Mouse (Mus musculus): Measurements from ENCODE around the gene Dlg2. TPM values are rescaled to one million over a fixed set of nuclear protein-coding genes. Genes with fewer than 3 reads are reported as not detected.

Dlg2 gene
- total RNA-seq, 2 experiments from 2014 or later = 0.33 to 2.1 TPM

DNA sequence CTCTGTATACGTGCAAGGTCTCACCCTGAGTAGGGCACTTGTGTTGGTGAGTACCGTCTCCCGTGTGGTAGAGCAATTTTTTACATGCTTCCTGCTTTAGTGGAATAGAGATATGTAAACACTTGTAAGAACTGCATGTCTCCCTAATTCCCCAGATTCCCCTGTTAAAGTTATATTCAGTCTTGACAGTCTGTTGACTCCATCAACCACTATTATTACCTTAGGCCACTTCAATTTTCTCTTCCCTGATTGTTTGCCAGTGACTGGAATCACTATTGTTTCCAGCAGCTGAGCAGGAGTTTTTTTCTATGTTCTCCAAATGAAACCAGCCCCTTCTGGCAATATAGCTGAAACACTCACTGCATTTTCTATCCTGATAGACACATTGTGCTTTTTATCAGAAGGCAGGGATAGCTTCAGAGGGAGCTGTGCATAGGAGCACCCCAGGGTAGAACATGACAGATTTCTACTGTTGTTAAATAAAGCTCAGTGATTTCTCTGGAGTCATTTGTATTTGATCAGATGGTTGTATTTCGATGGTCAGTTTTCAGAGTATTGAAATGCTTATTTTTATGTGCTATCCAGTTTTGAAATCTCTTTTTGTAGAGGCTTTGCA is 1314.6 kb downstream of the Dlg2 start:
- ATAC-seq (replicated peaks; ENCODE audit: low FRiP score, low TSS enrichment, poor library complexity, severe bottlenecking) = no peak

GRCm38 (mm10) chr7:91806632-91807031 is 1330.2 kb downstream of the Dlg2 start:
- ATAC-seq (replicated peaks; ENCODE audit: low FRiP score, low TSS enrichment, poor library complexity, severe bottlenecking) = no peak

DNA sequence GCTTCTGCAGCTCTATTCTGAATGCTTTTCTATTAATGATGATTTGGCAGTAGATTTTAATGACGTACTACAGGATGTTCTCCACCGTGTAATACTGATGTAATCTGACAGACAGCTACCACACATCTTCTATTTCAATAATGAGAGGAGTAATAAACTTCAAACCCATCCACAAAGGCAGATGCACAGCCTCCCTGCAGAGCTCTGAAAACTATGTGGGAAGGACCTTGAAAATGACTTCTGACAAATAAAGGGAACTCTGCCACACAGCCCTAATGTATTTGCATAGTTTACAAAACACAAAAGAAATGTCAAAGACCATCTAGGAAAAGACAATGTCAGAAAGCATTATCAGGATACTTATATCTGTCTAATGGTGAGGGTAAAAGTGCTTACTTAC is 1334.3 kb downstream of the Dlg2 start:
- ATAC-seq (replicated peaks; ENCODE audit: low FRiP score, low TSS enrichment, poor library complexity, severe bottlenecking) = no peak

DNA sequence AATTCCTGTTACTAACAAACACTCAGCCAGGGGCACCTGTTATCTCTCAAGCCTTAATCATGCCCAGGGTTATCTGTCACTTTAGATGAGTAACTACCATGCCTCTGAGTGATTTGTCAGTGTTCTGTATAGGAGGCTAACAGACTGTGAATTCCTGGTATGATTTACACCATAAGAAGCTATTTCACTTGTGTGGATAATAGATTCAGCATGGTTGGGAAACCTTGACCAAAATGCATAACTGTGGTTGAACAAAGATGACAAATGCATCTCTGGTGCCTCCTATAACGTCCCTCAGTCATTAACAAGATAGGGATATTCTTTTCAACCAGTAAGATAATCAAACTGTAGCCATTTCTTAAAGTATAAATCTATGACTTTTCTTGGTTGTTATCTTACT is 1341.5 kb downstream of the Dlg2 start:
- ATAC-seq (replicated peaks; ENCODE audit: low FRiP score, low TSS enrichment, poor library complexity, severe bottlenecking) = no peak

GRCm38 (mm10) chr7:91832207-91832606 is 1355.7 kb downstream of the Dlg2 start:
- no peak for ATAC-seq (replicated peaks; ENCODE audit: low FRiP score, low TSS enrichment, poor library complexity, severe bottlenecking)

GRCm38 (mm10) chr7:91845723-91846122 is 1369.3 kb downstream of the Dlg2 start:
- no peak for ATAC-seq (replicated peaks; ENCODE audit: low FRiP score, low TSS enrichment, poor library complexity, severe bottlenecking)

GRCm38 (mm10) chr7:91849364-91849763 is 1372.9 kb downstream of the Dlg2 start:
- no peak for ATAC-seq (replicated peaks; ENCODE audit: low FRiP score, low TSS enrichment, poor library complexity, severe bottlenecking)

GRCm38 (mm10) chr7:91853653-91854052 is 1377.2 kb downstream of the Dlg2 start:
- no peak for ATAC-seq (replicated peaks; ENCODE audit: low FRiP score, low TSS enrichment, poor library complexity, severe bottlenecking)

GRCm38 (mm10) chr7:91856931-91857330 is 1380.5 kb downstream of the Dlg2 start:
- no peak for ATAC-seq (replicated peaks; ENCODE audit: low FRiP score, low TSS enrichment, poor library complexity, severe bottlenecking)

- no peak for ATAC-seq (replicated peaks; ENCODE audit: low FRiP score, low TSS enrichment, poor library complexity, severe bottlenecking)
These were observed 1386.5 kb downstream of the Dlg2 start for GRCm38 (mm10) chr7:91862806-91863531.

GRCm38 (mm10) chr7:91868919-91869318 is 1392.4 kb downstream of the Dlg2 start:
- ATAC-seq (replicated peaks; ENCODE audit: low FRiP score, low TSS enrichment, poor library complexity, severe bottlenecking) = no peak

GRCm38 (mm10) chr7:91876831-91877230 is 1400.4 kb downstream of the Dlg2 start:
- no peak for ATAC-seq (replicated peaks; ENCODE audit: low FRiP score, low TSS enrichment, poor library complexity, severe bottlenecking)

GRCm38 (mm10) chr7:91877804-91878203 is 1401.3 kb downstream of the Dlg2 start:
- ATAC-seq (replicated peaks; ENCODE audit: low FRiP score, low TSS enrichment, poor library complexity, severe bottlenecking) = no peak

- no peak for ATAC-seq (replicated peaks; ENCODE audit: low FRiP score, low TSS enrichment, poor library complexity, severe bottlenecking)
These were observed 1409.9 kb downstream of the Dlg2 start for GRCm38 (mm10) chr7:91886336-91886735.

- ATAC-seq (replicated peaks; ENCODE audit: low FRiP score, low TSS enrichment, poor library complexity, severe bottlenecking) = no peak
These were observed 1417.5 kb downstream of the Dlg2 start for GRCm38 (mm10) chr7:91893991-91894390.

DNA sequence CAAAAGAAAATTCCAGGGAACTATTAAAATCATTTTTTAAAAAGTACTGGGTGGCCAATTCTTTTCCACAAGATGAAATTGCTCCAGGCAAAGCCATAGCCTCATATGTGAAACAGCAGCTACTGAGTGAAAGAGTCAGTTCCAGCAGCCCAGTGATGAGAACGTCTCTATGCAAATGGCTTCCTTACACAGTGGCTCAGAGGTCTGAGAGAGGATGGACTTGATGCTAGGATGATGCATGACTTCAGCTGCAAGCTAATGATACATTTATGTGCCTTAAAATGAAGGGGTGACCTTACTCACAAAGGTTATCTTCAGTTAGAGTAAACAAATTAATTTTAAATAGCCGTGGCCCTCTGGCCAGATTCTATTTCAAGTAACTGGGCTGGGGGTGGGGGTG is 1420.5 kb downstream of the Dlg2 start:
- ATAC-seq (replicated peaks; ENCODE audit: low FRiP score, low TSS enrichment, poor library complexity, severe bottlenecking) = no peak

DNA sequence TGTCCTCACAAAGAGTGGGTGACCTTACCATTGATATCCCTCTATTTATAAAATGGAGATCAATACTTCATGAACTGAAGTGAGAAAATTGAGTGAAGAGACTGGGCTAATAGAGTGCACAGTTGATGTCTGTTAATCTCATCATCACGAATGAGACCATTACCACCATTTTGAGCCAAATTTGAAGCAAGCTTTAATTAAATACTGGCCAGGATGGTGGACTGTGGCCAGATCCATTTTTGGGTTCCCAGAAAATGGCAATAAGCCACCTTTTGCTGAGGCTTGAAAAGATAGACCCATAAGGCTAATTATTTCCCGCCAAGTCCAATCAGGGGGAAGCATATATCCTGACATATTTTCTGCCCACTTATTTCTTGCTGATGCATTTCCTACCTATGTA is 1421.0 kb downstream of the Dlg2 start:
- no peak for ATAC-seq (replicated peaks; ENCODE audit: low FRiP score, low TSS enrichment, poor library complexity, severe bottlenecking)

DNA sequence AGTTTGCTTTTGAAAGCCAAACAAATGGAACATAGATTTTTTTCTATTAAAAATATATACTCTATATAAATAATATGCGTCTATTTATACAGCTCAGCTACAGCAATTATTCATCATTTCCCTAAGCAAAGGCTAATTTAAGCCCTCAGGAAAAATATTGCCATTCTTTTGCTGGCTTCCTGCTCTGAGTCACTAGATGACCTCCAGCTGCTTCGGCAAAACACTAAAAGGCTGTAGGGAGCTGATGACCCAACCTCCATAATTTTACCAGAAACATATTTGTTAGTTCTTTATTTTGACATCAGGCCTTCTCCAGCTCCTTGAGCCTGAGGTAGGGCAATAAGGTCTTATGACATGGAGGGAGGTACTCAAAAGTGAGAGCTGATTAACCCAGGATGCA is 1426.0 kb downstream of the Dlg2 start:
- ATAC-seq (replicated peaks; ENCODE audit: low FRiP score, low TSS enrichment, poor library complexity, severe bottlenecking) = no peak

DNA sequence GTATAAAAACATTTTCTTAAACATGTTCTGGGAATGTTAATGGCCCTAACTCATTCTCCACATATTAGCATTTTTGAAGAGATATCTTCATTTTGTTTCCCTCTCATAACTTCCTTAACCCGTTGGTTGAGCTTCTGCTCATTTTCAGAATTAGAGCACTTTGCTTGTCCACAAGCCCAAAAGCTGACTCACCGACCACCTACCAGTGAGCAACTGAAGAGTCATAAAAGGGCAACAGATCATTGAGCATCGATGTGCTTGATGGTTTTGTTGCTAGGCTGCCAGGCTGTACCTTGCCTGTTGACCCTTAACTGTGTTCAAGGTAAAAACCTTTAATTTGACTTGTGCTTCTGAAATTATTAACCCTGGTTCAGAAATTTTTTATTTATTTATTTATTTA is 1440.3 kb downstream of the Dlg2 start:
- ATAC-seq (replicated peaks; ENCODE audit: low FRiP score, low TSS enrichment, poor library complexity, severe bottlenecking) = no peak

- ATAC-seq (replicated peaks; ENCODE audit: low FRiP score, low TSS enrichment, poor library complexity, severe bottlenecking) = no peak
These were observed 1442.6 kb downstream of the Dlg2 start for GRCm38 (mm10) chr7:91919099-91919498.

GRCm38 (mm10) chr7:91919738-91920137 is 1443.3 kb downstream of the Dlg2 start:
- no peak for ATAC-seq (replicated peaks; ENCODE audit: low FRiP score, low TSS enrichment, poor library complexity, severe bottlenecking)
